ENCODE assay signal across 8 mouse cellular contexts in the genomic region with DNA sequence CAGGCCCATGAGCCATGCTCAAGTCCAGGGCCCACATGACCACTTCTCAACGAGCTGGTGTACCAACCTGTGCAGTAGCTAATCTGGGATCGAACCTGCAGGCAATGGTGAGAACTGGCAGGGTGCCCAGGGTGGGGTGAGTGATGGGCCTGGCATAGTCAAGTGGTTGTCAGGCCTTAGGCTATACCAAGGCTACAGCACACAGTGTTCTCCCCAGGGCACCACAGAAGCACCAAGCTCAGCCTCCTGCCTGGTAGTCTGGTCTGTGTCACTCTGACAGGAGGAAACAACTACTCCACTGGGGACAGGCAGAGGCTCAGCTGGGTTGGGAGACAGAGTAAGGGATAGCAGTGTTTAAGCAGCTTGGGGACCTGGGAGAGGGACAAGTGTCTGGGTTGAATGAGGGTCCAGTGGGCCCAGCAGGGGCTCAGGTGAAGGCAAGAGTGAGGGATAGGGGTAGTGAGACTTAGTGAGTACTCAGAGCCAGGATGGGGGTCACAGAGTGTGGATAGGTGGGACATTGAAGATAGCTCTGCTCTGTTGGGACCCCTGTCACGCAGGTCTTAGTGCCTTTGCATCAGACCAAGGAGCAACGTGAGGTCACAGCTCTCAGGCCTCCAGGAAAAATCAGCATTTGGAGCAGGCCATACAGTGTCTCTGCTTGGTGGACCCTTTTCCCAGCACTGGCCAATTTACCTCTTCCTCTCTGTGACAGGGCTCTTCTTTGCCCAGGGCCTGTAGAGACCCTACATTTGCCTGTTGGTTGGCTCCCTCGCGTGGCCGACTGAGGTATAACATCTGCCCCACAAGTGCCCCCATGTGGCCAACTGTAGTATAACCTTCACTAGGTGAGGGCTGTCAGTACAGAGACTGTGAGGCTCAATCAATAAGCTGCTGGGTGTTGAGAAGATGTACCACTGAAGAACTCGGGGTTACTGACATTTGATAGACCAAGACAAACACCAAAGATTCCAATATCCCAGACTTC. TPM values are rescaled to one million over a fixed set of nuclear protein-coding genes. Genes with fewer than 3 reads are reported as not detected.
A peak's percentile ranks its signal among the peaks of the same experiment; 100 is the strongest.
DNase-seq lines count a peak whose midpoint lies in the region; ATAC-seq lines count a peak whose summit lies in the region.

No protein-coding gene starts in this region.

- 29% methylated on average over 8 of the region's 8 CpGs for WGBS in embryonic facial prominence, embryonic 13.5 days
- 32% methylated on average over 8 of the region's 8 CpGs for WGBS in limb, embryonic 13.5 days

- H3K27ac ChIP-seq in embryonic facial prominence, embryonic 13.5 days: no peak overlapping the region
- H3K27ac ChIP-seq in limb, embryonic 13.5 days: no peak overlapping the region

- ATAC-seq in embryonic facial prominence, embryonic 13.5 days (ENCODE audit: insufficient number of reproducible peaks, insufficient read depth, low FRiP score, low TSS enrichment, low read depth): peak; percentile 61; the same call in 1 of the 2 replicates
- peak; percentile 86 for ATAC-seq in limb, embryonic 13.5 days (ENCODE audit: low FRiP score, low read depth)

- H3K27me3 ChIP-seq in embryonic facial prominence, embryonic 13.5 days: no peaks in the 10 kb centered on the region
- H3K27me3 ChIP-seq in limb, embryonic 13.5 days: no peaks in the 10 kb centered on the region

- no peaks in the 10 kb centered on the region for H3K9me3 ChIP-seq in embryonic facial prominence, embryonic 13.5 days
- no peaks in the 10 kb centered on the region for H3K9me3 ChIP-seq in limb, embryonic 13.5 days

- peak; percentile 66 for DNase-seq in 3T3-L1 (ENCODE audit: low read depth, low spot score)
- DNase-seq in adrenal gland, postnatal 36 days: peak; percentile 80 to 82
- DNase-seq in heart, adult 8-10 months (ENCODE audit: low spot score): peak; percentile 84
- peak; percentile 54 to 83 for DNase-seq in kidney, adult 8-10 months
- DNase-seq in monocyte, adult 2 months (ENCODE audit: low read depth in 1 of 2, low spot score in 2 of 2): peak; percentile 60 to 74
- DNase-seq in spleen, postnatal 36 days (ENCODE audit: low spot score in 2 of 2): peak; percentile 55 to 63

- H3K4me1 ChIP-seq in embryonic facial prominence, embryonic 13.5 days: no peaks in the 10 kb centered on the region
- H3K4me1 ChIP-seq in limb, embryonic 13.5 days: no peaks in the 10 kb centered on the region

- H3K4me3 ChIP-seq in embryonic facial prominence, embryonic 13.5 days: no peak overlapping the region
- no peak overlapping the region for H3K4me3 ChIP-seq in limb, embryonic 13.5 days

- no peak overlapping the region for H3K4me2 ChIP-seq in embryonic facial prominence, embryonic 13.5 days
- H3K4me2 ChIP-seq in limb, embryonic 13.5 days (replicated peaks): no peak overlapping the region

- H3K36me3 ChIP-seq in embryonic facial prominence, embryonic 13.5 days: no peaks in the 10 kb centered on the region
- H3K36me3 ChIP-seq in limb, embryonic 13.5 days: no peaks in the 10 kb centered on the region

- no peak overlapping the region for H3K9ac ChIP-seq in embryonic facial prominence, embryonic 13.5 days
- 0 out of 2 replicates have a peak overlapping the region, but pooled peaks have one; percentile 4 for H3K9ac ChIP-seq in limb, embryonic 13.5 days

RNA-seq across cellular contexts. Expression of gene Th, which starts 12.0 kb away (rescaled TPM):
- 100 to 1,000 TPM; 461 to 696 TPM for total RNA-seq in adrenal gland, postnatal 36 days (2021)
- 0.32 and 0.78 TPM in 2 replicates for polyA plus RNA-seq in embryonic facial prominence, embryonic 13.5 days (2015; fragmentation: Nextera tagmentation; extraction: Ambion mirVana)
- total RNA-seq in heart, adult 8-10 months (2022): not detected
- 0.46 and 0.77 TPM in 2 replicates for polyA plus RNA-seq in limb, embryonic 13.5 days (2015; fragmentation: Nextera tagmentation; extraction: Ambion mirVana)

RNA-seq across cellular contexts. Expression of gene Ascl2, which starts 50.1 kb away (rescaled TPM):
- under 1 TPM in 1 of 2 experiments, not detected in 1; 0.46 TPM for total RNA-seq in adrenal gland, postnatal 36 days (2021)
- 0.41 and 1.3 TPM in 2 replicates for polyA plus RNA-seq in embryonic facial prominence, embryonic 13.5 days (2015; fragmentation: Nextera tagmentation; extraction: Ambion mirVana)
- not detected for total RNA-seq in heart, adult 8-10 months (2022)
- polyA plus RNA-seq in limb, embryonic 13.5 days (2015; fragmentation: Nextera tagmentation; extraction: Ambion mirVana): 0.75 and 1.4 TPM in 2 replicates

Comparison
In these comparisons a context has a peak if more than half of its experiments do, and no peak if none do; other contexts are left out.
1. RNA of gene Th, which starts 12.0 kb away (total RNA-seq): 461 to 696 TPM in adrenal gland, postnatal 36 days; not detected in heart, adult 8-10 months; every median in the first group is over 100 times any median in the second.
2. Peak in every context shown above with its lines, with median percentiles within 50 percentile points of each other: DNase-seq.